Mouse (Mus musculus) c-Kit-negative CD71-positive TER-119-positive erythroid progenitor cells, embryonic 14.5 days (primary cell): Measurements from ENCODE around the gene Ctnnd2.

Experiments used
- DNase-seq: peaks from one replicate; pipeline ENCODE4 v3.0.0-alpha.2; 2013; ENCODE audit warnings: low read depth, low spot score

Gene Ctnnd2

DNA sequence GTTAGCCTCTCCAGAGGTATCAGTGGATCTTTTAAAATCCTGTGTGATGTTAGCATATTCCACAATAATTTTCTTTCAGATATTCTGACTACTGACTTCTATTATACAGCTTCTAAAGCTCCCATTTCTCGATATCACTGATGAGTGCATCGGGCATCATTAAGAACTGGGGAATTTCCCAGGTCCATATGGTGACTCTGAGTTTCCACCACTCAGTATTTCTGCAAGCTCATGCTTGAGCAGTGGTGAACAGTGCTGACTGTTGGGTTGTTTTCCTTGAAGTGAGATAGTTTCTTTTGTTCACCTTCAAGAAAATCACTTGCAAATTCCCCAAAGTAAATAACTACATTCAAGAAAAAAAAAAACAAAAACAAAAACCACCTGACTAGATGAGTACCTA, 542.4 kb downstream of the Ctnnd2 start:
- no peak for DNase-seq

DNA sequence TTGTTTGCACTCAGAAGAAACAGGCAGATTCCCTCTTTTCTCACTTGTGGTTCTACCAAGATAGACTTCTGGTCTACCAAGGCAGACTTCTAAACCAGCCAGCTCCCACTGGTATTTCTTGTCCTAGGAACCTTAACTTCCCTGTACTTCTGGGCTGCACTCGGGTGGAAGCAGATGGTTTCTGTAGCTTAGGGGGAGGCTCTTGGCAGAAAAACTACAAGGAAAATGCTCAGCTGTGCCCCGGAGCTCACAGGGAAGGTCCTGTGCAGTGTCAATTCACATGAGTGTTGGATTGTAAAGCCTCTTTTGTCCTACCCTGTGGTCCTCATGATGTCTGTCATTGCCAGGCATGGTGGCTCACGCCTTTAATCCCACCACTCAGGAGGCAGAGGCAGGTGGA, 546.4 kb downstream of the Ctnnd2 start:
- DNase-seq: no peak

- no peak for DNase-seq
Observed at GRCm38 (mm10) chr15:30719226-30719625, 546.8 kb downstream of the Ctnnd2 start.

GRCm38 (mm10) chr15:30721098-30721497, 548.7 kb downstream of the Ctnnd2 start:
- no peak for DNase-seq

GRCm38 (mm10) chr15:30726066-30726465, 553.7 kb downstream of the Ctnnd2 start:
- DNase-seq: no peak

GRCm38 (mm10) chr15:30738178-30738577, 565.8 kb downstream of the Ctnnd2 start:
- DNase-seq: no peak

DNA sequence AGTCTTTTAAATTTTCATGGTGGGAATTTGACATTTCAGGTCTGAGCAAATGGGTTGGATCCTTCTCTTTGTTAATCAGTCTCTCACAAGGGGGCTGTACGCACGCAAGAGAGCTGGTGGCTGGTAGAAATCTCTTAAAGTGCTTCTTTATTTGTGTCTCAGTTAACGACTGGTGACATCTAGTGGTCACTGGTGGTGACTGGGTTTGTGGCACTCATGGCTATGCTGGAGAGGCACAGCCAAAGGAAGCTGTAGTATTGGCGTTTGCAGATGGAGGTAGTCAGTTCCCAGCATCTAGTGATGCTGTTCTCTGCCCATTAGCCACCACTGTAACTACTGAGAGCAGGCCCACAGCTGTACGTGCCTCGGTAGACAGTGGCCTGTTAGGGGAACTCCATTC, 568.3 kb downstream of the Ctnnd2 start:
- DNase-seq: no peak

DNA sequence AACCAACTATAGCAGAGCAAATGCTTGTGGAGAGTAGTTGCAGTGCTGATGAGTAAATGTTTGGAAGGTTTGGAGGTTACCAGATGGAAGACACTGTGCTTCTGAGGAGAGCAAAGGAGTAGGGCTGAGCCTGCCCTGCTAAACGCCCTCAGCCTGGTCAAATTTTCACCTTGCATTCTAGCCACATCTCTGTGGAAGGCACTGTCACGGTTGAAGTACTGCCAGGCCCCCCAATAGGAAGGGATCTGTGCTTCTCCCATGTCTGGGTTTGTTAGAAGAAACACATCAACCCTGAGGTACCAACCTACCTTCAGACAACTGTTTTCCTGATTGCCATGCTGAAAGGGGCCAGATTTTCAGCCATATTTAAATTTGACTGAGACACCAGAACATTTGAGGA, 585.6 kb downstream of the Ctnnd2 start:
- no peak for DNase-seq

- no peak for DNase-seq
Observed at GRCm38 (mm10) chr15:30762211-30762610, 589.8 kb downstream of the Ctnnd2 start.

- DNase-seq: no peak
Observed at GRCm38 (mm10) chr15:30762695-30763285, 590.4 kb downstream of the Ctnnd2 start.

DNA sequence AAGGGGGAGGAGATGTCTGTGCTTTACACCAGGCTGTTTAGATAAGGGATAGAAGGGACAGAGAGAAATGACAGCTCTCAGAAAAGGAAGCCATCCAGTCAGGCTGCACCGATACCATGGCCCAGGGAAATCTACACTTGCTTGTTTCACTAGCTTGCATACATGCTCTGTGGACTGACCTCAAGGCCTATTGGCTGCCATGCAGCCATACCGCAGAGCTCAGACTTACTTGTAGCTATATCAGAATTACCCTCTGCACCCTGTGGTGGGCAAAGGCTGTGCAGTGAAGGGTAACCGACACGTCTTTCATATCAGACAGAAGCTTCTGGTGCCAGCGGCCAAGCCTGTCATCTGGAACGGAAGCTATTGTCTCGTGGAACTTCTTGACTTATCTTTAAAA, 604.5 kb downstream of the Ctnnd2 start:
- DNase-seq: no peak

DNA sequence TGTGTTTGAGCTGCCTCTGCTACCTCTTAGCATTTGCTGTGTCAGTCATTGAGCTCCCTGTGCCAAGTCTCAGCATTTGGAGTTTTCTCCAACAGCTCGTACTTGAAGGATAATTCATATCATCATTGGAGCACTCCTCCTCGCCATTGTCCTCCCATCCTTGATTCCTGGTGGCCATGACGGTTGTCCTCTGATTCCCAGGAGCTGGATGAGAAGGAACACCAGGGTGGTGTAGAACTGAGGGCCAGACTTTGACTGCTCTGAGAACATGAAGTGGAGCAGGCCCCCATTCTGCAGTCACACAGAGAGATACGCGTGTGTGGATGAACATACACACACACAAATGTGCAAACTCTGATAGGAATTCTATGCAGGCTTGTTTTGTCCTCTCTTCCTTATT, 605.4 kb downstream of the Ctnnd2 start:
- DNase-seq: no peak

GRCm38 (mm10) chr15:30779903-30780302, 607.5 kb downstream of the Ctnnd2 start:
- no peak for DNase-seq

GRCm38 (mm10) chr15:30780977-30781376, 608.6 kb downstream of the Ctnnd2 start:
- no peak for DNase-seq

DNA sequence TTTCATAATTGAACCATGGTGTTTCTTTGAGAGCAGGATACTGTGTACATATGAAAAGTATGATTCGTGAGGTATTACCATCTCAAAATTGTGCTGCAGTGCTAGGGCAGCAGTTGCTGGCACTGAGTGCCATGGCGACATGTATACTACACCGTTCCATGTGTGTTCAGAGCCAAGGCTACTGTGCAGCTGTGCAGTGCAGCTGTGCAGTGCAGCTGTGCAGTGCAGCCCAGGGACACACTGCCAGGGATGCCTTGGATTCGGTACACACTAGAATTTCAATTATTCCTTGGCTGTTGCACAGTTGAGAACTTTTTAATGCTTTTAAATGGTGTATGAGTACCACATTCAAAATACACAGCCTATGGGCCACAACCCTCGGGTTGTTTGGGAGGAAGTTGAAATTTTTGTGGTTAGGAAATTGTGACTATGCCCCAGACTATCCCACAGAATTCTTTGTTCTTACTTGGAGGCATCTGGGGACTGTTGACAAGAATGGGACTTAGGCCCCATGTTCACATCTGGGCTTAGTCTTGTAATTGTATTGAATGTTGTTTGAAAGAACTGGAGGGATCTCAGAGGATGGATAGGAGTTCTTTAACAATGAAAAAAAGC, 613.4 kb downstream of the Ctnnd2 start:
- DNase-seq: no peak

DNA sequence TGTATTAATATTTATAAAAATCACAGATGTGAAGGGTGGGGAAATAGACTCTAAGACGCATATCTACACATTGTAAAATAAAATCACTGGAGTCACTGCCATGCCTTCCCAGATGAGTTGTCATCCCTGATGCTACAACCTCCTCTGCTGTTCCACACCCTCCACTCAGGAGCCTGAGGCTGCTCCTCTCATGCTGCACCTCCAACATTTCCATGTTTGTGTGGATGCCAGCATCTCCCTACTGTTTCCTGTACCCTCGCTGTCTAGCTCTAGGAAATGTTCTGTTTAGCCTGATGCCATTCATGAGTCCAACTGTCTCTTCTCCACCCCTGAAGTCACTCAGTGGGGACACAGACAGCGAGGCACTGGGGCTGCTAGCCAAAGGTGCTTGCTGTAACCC, 620.9 kb downstream of the Ctnnd2 start:
- DNase-seq: no peak

DNA sequence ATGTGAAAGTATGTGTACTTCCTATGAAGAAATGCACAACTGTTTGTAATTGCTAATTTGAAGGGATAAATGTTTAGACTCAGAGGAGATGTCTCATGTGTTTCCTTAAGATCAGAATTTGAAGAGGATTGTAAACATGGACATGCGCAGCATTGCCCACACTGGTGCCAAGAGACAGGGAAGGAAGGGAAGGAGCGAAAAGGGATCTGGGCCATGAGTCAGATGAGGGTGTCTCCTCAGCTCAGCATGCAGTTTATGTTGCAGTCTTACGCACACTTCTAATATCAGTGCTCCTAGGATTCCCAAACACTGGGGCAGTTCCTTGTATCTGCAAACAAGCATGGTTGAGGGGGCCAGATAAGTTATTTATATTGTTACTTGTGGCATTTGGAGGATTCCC, 623.3 kb downstream of the Ctnnd2 start:
- no peak for DNase-seq

- no peak for DNase-seq
Observed at GRCm38 (mm10) chr15:30827424-30828263, 655.3 kb downstream of the Ctnnd2 start.

DNA sequence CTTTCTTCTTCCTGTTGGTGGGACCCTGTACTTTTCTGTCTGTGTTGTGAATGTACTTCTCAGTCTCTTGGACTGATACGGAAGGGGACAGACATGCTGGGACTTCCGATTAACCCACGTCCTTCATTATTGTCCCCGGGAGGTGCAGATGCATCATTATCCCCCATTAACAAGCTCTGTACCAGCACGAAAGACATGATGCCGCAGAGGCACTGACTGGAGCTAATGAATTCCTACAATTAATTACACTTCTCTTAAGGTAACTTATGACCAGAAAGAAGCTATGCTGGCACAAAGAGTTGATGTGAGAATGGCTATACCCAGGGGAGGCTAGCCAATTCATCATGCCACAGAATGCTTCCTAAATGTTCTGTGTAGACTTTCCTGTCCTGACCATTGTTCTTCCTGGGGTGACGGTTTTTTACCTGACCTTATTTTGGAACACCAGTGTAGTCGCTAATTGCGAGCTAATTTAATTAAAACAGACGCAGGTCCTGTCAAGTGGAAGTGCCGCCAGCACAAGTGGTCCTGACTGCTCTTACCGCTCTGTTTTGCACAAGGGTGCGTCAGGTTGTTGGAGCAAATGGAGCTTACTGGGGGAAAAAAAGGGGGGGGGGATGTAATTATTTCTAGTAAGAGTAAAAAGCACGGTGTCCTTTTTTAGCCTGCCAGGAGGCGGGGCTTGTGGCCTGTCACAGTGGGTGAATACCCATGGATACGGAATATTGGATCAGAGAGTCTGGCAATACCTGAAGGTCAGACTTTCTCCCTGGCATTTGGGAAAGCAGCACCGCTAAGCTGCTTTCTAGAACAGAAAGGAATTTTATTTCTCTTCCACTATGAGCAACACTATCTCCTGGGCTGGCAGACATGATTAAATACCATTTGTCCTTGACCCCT, 685.1 kb downstream of the Ctnnd2 start:
- DNase-seq: no peak

- DNase-seq: no peak
Observed at GRCm38 (mm10) chr15:30867429-30867828, 695.0 kb downstream of the Ctnnd2 start.

GRCm38 (mm10) chr15:30869673-30870512, 697.5 kb downstream of the Ctnnd2 start:
- DNase-seq: no peak
